9 mouse cellular contexts compared by ENCODE assay signal in the genomic region with DNA sequence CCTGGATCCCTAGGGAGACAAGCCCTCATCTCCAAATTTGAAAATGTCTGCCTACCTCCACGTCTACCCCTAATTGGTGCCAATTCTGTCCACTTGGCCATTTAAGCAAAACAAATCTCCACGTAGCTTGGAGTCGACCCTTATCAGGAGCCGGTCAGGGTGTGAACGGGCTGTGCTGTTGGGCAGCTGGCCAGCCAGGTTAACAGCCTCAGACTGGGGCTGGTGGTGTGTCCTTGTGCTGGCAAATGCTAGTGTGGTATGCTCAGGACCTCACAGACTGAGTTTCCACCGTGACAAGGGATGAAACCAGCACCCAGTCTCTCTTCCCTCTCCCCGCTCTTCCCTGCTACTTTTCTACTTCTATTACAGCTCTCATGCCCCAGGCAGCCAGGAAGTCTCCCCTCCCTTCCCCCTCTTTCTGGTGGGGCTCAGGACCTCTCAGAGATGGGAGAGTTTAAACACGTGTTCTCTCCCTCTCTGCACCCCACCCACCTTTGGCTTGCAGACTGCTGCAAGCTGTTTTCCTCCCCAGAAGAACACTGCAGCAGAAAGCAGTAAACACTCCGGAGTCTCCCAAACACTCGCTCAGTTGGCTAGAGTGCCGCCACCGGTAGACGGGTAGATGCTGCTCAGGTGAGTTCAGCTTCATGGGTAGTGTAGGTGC. TPM values are rescaled to one million over a fixed set of nuclear protein-coding genes. Genes with fewer than 3 reads are reported as not detected.
DNase-seq lines count a peak whose midpoint lies in the region; ATAC-seq and TF ChIP-seq lines count a peak whose summit lies in the region.
"Had no signal": no experiment of that assay in that cellular context is flagged by ENCODE, and none has a peak within 500 bp of the region (broad histone marks: within the 10 kb centered on the region; RNA-seq: fewer than 3 reads in every experiment).

No protein-coding gene starts in this region.

- peak; percentile 67 for DNase-seq in kidney, adult 11 months
- DNase-seq in kidney, adult 9 months = no peak
- no peak for DNase-seq in forebrain, embryonic 14.5 days (ENCODE audit: low spot score)
- DNase-seq in lung, adult 2 months = peak; percentile 61
- DNase-seq in thymus, postnatal 36 days = peak; percentile 78 to 87
- no peak for DNase-seq in adrenal gland, postnatal 4 days (ENCODE audit: low spot score in 2 of 2)
- DNase-seq in adrenal gland, postnatal 10 days = no peak

- H3K4me1 ChIP-seq in forebrain, embryonic 14.5 days (ENCODE audit: control insufficient read depth, insufficient read depth, low read length) = peaks cover 18% of the 10 kb centered on the region
- peaks cover 59% of the 10 kb centered on the region for H3K4me1 ChIP-seq in intestine, embryonic 16.5 days (ENCODE audit: control insufficient read depth, insufficient read depth, low read length)
- H3K4me1 ChIP-seq in lung, adult 2 months (ENCODE audit: control insufficient read depth, insufficient read depth, low read length) = peaks cover 49% of the 10 kb centered on the region

- H3K9me3 ChIP-seq in forebrain, embryonic 14.5 days (replicated peaks; ENCODE audit: control insufficient read depth, low read length) = no peaks in the 10 kb centered on the region
- no peaks in the 10 kb centered on the region for H3K9me3 ChIP-seq in intestine, embryonic 16.5 days (ENCODE audit: control insufficient read depth, low read length)

- no peak for TF ChIP-seq POLR2A in lung, adult 2 months (IDR thresholded peaks at IDR 0.05; ENCODE audit: borderline replicate concordance, extremely low read depth, low read depth, low read length)

- no peak for TF ChIP-seq CTCF in lung, adult 2 months (IDR thresholded peaks at IDR 0.05; ENCODE audit: insufficient read depth, low read length)

- no peak overlapping the region for H3K4me3 ChIP-seq in forebrain, embryonic 14.5 days (ENCODE audit: low read depth, low read length)
- no peak overlapping the region for H3K4me3 ChIP-seq in intestine, embryonic 16.5 days (ENCODE audit: low read length)
- H3K4me3 ChIP-seq in lung, adult 2 months (replicated peaks; ENCODE audit: extremely low read depth, low read depth, low read length) = no peak overlapping the region

- no peaks in the 10 kb centered on the region for H3K27me3 ChIP-seq in forebrain, embryonic 14.5 days (replicated peaks; ENCODE audit: control insufficient read depth, insufficient read depth, low read length)
- no peaks in the 10 kb centered on the region for H3K27me3 ChIP-seq in intestine, embryonic 16.5 days (replicated peaks; ENCODE audit: control insufficient read depth, insufficient read depth, low read length)

- ATAC-seq in forebrain, embryonic 14.5 days = no peak
- peak; percentile 38; the same call in 1 of the 2 replicates for ATAC-seq in intestine, embryonic 16.5 days

- no peaks in the 10 kb centered on the region for H3K36me3 ChIP-seq in forebrain, embryonic 14.5 days (ENCODE audit: control insufficient read depth, insufficient read depth, low read length)
- no peaks in the 10 kb centered on the region for H3K36me3 ChIP-seq in intestine, embryonic 16.5 days (ENCODE audit: control insufficient read depth, insufficient read depth, low read length)
- H3K36me3 ChIP-seq: G1E had no signal

- 73% methylated on average over 13 of the region's 13 CpGs for WGBS in forebrain, embryonic 14.5 days
- WGBS in intestine, embryonic 16.5 days = 44% methylated on average over 13 of the region's 13 CpGs
- 20% methylated on average over 13 of the region's 13 CpGs for WGBS in lung, adult 2 months

- H3K9ac ChIP-seq in forebrain, embryonic 14.5 days (ENCODE audit: low read length) = no peak overlapping the region
- H3K9ac ChIP-seq in intestine, embryonic 16.5 days (ENCODE audit: low read depth, low read length) = no peak overlapping the region

- no peak overlapping the region for H3K4me2 ChIP-seq in forebrain, embryonic 14.5 days (ENCODE audit: low read length)
- H3K4me2 ChIP-seq in intestine, embryonic 16.5 days (ENCODE audit: low read depth, low read length) = 0 out of 2 replicates have a peak overlapping the region, but pooled peaks have one; percentile 14

- H3K27ac ChIP-seq in forebrain, embryonic 14.5 days (ENCODE audit: low read depth, low read length) = peak overlapping the region; percentile 9; the same call in 1 of the 2 replicates
- H3K27ac ChIP-seq in intestine, embryonic 16.5 days (ENCODE audit: low read length) = peak overlapping the region; percentile 47

RNA-seq across cellular contexts. Expression of gene Hpcal1, which starts 37.2 kb away (rescaled TPM):
- polyA plus RNA-seq in forebrain, embryonic 14.5 days (2014; fragmentation: Nextera tagmentation; extraction: Ambion mirVana) = 33.3 and 40.0 TPM in 2 replicates
- 48.7 and 50.3 TPM in 2 replicates for polyA plus RNA-seq in intestine, embryonic 16.5 days (2015; fragmentation: Nextera tagmentation; extraction: Ambion mirVana)
- 188 and 222 TPM in 2 replicates for polyA plus RNA-seq in lung, adult 2 months (2012; rRNA removed)
- 10 to 100 TPM; 30.1 to 34.5 TPM for total RNA-seq in adrenal gland, postnatal 4 days (2021)
- 10 to 100 TPM; 25.4 to 26.2 TPM for total RNA-seq in adrenal gland, postnatal 10 days (2021)
- total RNA-seq: G1E had no signal
- polyA plus RNA-seq: G1E had no signal

Comparison
In these comparisons a context has a peak if more than half of its experiments do, and no peak if none do; other contexts are left out.
1. DNase-seq: peak in kidney, adult 11 months (single experiment), lung, adult 2 months (single experiment) and thymus, postnatal 36 days (2 of 2); none in kidney, adult 9 months (single experiment), forebrain, embryonic 14.5 days (single experiment), adrenal gland, postnatal 4 days (0 of 2) and adrenal gland, postnatal 10 days (single experiment).